Mouse (Mus musculus) lung, postnatal 25 days (tissue): ENCODE data around the gene Reps2.
A peak's percentile ranks its signal among the peaks of the same experiment; 100 is the strongest.

Source experiments
- DNase-seq: peaks from one replicate; pipeline ENCODE4 v3.0.0; 2022; ENCODE audit warnings: low spot score

The Reps2 gene

DNA sequence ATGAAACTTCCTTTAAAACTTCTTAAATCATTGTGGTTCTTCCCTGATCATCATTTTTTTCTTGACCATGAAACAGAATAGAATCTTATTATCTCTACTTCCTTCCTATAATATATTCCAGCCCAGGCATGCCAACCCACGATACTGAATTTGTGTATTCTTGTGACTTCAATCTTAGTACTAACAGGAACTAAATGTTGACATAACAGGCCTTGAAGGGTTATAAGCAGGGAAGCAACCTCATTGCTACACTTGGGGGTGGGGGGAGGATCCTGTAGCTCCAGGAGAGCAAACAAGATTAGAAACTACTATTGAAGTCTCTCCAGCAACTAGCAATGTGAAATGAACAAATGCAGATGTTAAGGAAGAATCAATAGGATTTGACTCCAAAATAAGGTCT is 154.8 kb downstream of the Reps2 start:
- DNase-seq, result peak; percentile 27

DNA sequence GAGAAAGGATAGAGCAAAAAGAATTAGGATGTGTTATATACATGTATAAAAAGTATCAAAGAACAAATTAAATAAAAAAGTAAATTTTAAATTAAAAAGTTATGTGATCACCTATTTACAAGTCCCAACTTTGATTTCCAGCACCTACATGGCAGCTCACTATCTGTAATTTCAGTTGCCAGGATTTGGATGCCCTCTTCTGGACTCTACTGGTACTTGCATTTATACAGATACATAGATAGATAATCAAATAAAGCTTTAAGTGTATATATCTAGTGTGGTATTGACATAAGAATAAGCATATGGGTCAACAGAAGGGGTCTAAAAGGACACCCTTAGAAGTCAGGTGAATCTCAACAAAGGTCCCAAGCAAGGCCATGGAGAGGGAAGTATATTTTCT is 155.7 kb downstream of the Reps2 start:
- no peak for DNase-seq

DNA sequence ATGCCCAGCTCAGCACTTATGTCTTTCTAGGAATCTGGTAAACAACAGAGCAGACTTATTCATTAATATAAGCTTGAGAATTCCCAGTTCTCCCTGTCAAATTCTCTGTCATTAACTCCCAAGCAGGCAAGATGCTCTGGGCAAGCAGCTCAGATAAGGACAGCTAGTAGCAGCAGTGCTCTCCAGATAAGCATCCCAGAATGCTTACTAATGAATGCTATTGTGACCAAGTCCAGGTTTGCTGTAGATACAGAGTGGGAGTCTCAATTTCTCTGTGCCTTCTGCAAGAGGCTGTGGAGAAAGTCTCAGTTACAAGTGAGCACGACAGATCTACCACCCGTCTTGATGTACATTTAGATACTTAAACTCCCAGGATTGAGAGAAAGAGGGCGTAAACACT is 173.2 kb downstream of the Reps2 start:
- DNase-seq, result no peak

DNA sequence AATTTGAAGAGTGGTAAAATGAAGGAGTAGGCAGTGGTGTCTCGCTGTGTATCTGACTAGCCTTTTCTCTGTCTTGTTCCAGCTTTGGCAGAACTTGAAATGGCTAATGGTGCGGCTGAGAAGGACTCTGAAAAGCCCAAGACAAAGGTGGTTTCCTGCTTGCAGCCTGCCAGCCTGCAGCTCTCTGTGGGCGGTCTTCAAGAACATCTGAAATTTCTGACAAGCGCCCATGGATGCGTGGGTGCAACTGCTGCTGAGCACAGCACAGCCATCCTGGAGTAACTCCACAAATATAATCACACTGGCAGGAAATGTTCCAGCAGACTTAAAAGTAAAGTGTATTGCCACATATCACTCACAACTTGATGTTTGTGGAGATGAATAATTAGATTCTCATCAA is 181.3 kb downstream of the Reps2 start:
- DNase-seq, result no peak

DNA sequence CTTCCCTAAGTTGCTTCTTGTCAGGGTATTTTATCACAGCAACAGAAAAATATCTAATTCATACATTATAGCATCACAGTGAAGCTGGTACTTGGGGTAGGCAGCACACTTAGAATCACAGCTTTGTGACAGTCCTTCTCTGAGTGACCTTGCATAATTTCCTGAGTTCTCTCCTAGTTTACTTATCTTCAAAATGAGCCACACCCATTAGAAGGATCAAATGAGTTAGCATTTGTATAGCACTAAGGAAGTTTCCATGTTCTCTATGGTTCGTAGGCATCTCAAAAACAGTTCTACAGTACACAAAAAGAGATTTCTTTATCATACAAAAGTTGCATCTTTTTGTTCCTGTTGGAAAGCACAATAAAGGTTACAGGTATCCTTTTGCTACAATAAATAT is 187.0 kb downstream of the Reps2 start:
- DNase-seq, result no peak

DNA sequence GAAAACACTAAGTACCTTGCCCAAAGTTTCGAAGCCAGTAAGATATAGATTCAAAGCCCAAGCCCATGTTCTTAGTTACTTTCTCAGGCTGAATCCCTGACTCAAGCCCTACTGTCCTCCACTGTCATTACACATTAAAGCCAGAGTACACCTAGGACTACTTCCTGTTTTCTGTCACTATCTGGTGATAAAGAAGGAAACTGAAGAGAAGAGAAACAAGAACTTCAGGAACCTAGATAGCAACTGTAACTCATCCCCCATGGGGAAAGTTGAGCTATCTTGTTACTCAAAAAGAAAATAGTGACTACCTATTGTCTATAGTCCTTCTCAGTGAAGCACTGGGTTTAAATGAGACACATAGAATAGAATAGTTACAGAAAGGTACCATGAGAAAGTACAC is 188.1 kb downstream of the Reps2 start:
- DNase-seq, result no peak

DNA sequence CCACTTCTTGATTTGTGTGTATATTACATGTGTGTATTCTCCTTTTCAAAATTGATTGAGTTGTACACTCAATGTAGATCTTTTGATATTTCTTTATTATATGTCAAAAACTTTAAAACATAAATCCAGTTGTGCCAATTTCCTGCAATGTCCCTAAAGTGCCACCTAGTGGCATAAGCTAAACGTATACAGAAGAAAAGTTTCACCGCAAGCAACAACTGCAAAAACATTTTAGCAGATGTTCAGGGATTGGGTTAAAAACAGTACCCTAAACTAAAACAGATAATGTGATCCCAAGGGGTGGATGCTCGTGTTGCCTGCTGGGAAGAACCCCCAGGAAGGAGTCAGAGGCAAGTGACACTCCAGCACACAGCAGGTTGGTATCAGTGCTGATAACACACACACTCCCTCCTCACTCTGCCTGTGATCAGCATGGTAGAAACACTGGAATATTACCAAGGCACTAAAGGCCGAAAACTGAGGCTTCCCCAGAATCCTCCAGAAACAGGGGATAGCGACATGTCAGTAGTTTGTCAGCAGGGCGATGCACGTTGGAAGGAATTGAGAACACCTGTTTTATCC is 189.5 kb downstream of the Reps2 start:
- DNase-seq, result no peak

DNA sequence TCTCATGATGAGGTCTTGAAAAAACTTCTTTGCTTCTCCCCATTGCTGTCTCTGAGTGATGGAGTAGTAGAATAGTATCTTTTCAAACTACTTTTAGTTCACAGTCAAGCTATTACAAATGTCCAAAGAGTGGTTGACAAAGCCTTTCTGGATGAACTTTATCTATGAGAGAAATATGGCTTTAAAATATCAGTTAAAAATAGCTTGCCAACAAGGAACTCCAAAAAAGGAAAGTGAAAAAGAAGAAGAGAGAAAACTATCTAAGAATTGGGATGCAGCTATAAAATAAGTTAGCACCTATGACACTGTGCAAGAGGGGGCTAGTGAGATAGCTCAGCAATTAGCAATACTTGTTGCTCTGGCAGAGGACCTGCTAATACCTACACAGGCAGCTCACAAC is 190.8 kb downstream of the Reps2 start:
- DNase-seq, result no peak

DNA sequence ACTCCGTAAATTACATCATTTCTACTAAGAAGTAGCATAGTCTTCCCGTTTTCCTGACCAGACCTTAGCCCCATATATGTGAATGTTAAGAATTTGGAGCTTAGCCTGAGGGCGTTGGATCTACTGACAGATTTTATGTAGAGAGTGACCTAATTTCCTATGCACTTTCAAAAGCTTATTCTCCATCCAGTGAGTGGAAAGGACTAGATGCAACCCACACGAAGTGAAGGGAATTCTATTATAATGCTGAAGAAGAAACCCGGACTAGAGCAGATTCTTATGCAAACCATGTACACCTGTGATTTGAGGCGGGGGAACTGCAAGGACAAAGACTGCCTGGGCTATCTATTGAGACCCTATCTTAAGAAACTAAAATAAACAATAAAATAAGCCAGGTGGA is 195.5 kb downstream of the Reps2 start:
- DNase-seq, result no peak

DNA sequence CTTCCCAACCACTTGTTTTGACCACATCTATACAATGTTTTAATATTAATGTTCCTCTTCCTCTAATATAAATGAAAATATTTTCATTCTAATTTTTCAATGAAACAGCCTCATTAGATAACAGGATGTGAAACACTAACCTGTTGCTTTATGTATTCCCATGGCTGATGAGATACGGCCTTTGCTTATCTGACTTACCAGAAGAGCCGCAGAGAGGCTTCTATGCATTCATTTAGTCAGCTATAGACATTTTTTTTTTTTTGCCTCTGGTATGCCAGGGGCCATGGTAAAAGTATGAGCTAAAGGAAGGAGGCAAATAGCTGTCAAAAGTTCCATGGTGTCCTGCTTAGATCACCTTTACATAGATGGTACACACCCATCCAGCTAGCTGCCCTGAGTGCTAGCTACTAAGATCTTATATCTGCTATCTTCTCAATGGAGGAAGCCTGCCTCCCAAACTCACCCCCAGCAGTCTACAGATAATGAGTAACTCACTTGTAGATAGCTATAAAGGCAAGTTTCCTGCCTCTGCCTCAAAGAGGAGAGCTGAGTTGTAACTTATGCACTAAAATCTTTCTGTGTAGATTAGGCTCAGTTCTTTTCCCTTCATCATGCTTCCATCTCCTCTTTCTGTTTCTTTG is 196.7 kb downstream of the Reps2 start:
- DNase-seq, result no peak

DNA sequence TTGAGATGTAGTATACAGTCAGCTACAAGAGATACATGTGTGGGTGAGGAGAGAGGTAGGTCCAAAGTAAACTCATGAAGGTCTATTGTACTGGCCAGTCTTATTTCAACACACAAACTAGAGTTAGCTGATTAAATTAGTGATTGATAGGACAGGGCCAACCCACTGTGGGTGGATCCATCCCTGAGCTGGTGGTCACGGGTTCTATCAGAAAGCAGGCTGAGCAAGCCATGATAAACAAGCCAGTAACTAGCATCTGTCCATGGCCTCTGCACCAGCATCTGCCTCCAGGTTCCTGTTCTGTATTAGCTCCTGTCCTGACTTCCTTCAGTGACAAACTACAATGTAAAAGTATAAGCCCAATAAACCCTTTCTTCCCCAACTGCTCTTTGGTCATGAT is 200.1 kb downstream of the Reps2 start:
- DNase-seq, result no peak

DNA sequence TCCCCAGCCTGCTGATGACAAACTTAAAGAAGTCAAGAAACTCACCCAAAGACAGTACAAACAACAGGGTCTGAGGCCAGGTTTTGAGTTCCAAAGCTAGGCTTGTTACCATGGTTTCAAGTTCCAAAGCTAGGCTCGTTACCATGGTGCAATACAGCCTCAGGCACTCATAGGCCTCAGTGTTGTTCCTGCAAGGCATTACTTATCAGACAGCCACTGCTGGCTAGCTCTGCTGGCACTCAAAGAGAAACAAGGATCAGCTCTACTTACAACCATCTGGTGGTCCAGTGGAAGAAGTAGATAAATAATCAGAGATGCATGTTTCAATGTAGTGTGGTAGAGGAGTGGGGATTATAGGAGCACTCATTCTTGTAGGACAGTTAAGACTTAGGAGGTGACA is 200.5 kb downstream of the Reps2 start:
- DNase-seq, result peak; percentile 6

DNA sequence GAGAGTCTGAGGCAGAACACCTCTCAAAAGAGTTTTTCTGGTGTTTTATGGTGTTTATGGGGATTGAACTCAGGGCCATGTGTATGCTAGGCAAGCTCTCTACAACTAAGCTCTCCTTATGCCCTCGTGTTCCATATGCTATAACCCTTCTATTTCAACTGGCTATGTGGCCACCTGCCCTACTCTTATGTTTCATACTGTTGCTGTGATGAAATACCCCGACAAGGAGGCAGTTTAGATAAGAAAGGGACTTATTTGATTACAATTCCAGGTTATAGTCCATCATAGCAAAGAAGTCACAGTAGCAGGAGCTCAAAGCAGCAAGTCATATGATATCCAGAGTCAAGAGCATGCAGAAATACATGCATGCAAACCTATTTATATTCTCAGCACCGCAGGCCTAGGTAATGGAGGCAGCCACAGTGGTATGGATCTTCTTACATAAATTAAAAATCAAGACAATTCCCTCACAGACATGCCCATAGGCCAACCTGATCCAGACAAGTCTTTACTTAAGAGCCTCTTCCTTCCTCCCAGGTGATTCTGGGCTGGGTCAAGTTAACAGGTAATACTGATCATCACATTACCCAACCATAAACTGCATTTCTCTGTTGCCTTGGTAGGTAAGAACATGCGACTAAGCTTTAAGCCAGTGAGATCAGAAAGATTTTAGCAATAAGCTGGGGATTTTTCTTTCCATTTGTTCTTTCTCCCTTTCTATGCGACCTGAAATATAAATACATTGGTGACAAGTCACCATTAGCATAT is 210.5 kb downstream of the Reps2 start:
- no peak for DNase-seq

DNA sequence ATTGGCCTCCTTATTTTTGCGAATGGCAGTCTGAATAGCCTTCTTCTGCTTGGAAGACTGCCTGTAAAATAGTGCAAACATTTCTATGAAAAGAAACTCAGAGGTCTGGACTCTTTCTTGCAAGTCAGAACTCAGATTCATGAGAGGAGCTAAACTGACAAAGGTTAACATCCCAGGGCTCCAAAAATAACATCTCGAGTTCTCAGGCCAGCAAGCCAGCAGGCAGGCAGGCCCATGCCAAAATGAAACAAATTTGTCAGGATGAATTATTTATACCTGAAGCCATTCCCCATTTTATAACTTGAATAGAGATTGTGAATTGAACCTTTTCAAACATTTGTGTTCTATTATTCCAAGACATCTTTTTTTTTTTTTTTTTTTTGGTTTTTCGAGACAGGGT is 215.8 kb downstream of the Reps2 start:
- DNase-seq, result no peak

DNA sequence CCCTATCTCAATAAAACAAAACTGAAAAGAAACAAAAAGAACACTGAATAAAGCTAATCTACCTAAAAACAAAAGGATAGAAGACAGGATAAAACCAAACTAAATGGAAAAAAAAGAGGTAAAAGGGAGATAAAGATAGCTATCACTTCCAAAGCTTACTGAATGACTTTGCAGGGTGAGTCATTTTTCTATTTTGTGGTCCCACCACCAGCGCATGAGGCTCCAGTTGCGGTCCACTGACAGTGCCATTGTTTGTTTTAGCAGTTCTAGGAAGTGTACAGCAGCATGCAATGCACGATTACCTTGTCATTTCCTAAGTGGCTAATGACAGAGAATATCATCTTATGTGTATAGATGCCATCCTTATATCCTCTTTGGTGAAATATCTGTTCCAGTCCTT is 224.0 kb downstream of the Reps2 start:
- DNase-seq, result no peak

DNA sequence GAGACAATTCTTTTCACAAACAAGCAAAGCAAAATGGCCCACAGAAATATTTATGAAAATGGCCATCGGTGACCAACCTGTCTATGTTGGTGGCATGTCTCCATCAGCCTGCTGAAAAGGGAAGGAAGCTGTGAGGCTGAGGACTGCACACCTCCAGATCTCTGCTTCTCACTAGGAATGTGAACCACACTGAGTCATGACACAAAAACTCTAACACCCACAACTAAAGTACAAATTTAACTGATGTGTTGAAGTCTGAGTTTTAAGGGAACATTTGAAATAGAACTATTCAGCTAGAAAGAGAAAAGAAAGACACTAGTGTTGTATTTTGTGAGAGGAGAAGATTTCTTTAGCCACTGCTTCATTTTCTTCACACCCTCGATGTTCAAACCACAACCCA is 230.3 kb downstream of the Reps2 start:
- no peak for DNase-seq

DNA sequence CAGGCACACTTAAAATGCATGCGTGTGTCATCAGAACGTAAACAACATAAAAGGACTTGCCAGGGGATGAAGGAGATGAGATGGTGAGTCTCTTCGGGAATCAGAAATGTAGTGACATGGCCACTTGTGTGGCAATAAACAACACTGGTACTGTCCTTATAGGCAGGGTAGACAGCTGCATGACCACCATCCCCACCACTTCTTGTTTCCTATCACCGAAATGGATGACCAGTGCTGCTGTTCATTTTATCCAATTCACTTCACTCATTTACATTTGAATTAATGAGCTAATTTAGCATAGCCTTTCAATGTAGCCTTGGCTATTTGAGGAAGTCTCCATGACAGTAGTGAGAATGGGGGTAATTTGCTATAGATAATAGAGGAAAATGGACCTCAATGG is 236.2 kb downstream of the Reps2 start:
- DNase-seq, result no peak

DNA sequence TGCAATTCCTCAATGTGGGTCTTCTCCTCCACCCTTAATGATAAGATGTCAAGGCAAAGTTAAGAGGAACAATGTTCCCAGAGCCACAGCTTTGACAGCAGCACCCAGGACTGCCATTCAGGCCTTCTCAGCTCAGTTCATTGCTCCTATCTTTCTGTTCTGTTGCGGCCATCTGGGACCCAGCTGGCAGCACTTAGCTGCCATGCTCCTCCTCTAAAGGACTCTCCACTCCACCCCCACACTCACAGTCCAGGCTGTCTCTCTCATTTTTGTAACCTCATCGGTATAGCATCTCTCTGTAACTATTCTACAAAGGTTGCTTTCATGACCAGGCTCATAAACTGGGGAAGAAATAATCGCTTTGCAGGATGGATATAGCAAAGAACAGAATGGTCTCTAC is 241.0 kb downstream of the Reps2 start:
- no peak for DNase-seq

DNA sequence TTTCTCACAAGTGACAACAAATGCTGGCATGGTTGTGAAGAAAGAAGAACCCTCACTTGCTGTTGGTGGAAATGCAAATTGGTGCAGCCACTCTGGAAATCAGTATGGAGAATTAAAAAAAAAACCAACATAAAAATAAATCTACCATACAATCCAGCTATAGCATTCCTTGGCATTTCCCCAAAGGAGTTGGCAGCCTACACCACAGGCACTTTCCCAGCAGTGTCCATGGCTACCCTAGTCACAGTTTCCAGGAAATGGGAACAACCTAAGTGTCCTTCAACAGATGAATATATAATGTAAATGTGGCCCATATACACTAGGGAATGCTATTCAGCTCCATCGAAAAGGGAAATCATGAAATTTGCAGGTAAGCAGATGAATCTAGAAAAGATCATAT is 262.7 kb downstream of the Reps2 start:
- DNase-seq, result no peak

DNA sequence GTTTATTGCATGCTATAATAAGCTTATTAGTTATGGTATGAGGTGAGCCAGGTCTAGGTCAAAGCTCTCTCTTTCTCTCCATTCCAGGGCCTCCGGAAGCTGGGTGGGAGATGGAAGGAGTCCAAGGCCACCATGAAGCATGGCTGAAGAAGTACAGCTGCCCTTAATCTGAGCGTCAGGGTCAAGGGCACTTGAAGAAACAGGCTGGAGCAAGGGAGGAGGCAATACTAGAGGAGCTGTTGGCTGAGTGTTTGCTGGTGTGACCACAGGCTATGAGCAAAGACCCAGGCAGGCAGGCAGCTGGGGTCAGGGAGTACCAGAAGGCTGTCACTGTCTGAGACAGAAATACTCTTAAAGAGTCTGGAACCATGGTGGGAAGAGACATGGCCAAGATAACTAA is 280.2 kb downstream of the Reps2 start:
- DNase-seq, result peak; percentile 26
